Mouse (Mus musculus) Muller cell, postnatal 12 days (primary cell): Measurements from ENCODE around the gene Ercc2.

Experiments used
- DNase-seq: peaks from one replicate; pipeline ENCODE4 v3.0.0-alpha.2; 2015; ENCODE audit errors: inconsistent ontology term

Ercc2 gene

GRCm38 (mm10) chr7:19359892-19360641 is 21.7 kb upstream of the Ercc2 start:
- DNase-seq = peak; percentile 96

DNA sequence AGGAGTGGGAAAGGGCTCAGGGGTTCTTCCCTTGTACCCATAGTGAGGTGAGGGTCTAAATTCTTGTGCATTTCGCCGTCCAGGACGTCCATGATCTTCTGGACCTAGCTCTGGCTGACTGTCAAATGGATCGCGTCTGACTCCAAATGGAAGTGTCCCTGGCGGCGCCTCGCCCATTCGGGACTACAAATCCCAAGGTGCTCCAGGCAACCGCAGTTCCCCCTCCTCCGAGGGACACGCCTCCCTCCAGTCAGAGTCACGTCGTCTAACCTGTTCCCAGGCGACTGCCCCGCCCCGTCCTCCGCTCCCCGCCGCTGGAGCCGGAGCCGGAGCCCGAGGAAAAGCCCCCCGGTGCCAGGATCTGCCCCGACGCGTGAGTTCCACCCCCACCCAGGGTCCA is 20.9 kb upstream of the Ercc2 start:
- peak; percentile 94 for DNase-seq

DNA sequence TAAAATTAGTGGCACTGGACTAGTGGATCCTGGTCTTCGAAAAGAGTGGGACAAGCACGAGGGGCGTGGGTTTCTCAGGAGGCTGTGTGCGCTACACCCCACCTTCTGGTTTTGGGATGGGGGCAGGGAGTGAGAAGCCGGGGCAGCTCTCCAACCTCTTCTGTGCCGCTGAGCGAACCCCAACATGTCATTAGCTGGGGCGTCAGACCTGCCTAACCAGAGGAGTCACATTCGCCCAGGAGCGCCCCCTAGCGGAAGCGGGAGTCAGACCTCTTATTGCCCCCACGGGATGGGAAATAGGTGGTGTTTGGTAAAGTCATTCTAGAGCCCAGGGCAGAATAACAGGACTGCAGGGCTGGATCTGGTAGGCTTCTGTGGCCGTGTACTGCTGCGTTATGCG is 20.1 kb upstream of the Ercc2 start:
- DNase-seq = peak; percentile 80

DNA sequence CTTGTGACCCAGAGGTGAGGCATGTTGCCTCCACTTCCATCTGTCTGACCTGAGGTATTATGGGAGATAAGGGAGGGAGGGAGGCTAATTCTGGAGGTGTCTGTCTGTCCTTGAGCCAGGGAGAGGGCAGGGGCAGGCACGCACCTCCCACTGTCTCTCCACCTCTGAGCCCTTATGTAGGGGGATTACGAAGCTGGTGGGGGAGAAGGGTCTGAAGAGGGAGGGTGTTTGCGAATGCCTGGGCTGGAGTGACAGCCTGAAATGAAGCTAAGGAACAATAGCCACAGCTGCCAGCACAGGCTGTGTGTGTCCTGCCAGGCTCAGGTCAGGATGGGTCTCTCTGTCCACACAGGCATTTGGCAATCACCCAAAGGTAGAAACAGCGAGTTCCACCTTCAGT is 19.5 kb upstream of the Ercc2 start:
- peak; percentile 6 for DNase-seq

GRCm38 (mm10) chr7:19363881-19364280 is 17.9 kb upstream of the Ercc2 start:
- peak; percentile 80 for DNase-seq

- no peak for DNase-seq
These were observed 16.4 kb upstream of the Ercc2 start for GRCm38 (mm10) chr7:19365376-19365775.

DNA sequence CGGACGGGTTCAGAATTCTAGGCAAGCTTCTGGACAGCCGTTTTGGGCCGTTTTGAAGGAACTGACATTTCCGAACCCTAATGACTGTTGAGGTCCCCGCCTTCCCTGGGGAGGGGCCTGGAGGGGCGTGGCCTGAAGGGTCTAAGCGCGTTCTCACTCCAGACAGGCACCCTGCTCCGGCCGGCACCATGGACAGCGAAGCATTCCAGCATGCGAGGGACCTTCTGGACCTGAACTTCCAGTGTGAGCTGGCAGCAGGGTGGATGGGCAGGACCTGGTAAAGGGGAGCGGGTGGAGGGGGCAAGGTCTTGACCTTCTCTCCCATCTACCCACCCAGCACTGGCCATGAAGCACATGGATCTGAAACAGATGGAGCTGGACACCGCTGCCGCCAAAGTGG is 13.4 kb upstream of the Ercc2 start:
- peak; percentile 78 for DNase-seq

DNA sequence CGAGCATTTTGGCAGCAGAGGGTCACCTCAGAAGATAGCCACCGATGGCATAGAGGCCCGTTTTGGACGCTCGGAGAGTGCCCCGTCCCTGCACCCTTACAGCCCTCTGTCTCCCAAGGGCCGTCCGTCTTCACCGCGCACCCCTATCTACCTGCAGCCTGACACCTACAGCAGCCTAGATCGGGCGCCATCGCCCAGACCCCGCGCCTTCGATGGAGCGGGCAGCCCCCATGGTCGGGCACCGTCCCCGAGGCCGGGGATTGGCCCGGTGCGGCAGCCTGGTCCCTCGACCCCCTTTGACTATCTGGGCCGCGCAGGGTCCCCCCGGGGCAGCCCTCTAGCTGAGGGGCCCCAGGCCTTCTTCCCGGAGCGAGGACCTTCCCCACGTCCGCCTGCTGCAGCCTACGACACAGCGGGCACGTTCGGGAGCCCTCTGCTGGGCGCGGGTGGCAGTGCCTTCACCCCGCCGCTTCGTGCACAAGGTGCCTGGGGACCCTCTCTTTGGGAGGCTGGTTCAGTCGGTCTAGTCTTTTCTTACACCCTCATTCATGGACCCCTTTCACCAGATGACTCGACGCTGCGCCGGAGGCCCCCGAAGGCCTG is 11.9 kb upstream of the Ercc2 start:
- peak; percentile 30 for DNase-seq

DNA sequence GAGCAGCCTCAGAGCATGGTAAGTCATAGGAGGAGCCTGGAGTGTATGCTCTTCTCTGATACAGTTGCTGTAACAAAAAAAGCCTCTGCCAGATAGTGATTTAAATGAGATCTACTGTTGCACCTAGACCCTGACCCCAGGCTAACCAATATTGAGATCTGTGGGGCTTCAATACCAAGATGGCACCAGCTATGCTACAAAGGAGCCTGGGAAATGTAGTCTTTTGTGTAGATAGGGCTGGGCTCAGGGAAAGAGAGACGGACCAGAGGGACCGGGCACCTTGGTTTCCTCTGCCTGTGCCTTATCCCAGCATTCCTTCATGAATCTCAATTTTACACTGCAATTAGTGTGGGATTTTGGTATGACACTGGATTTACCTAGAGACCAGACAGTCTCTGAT is 8.4 kb upstream of the Ercc2 start:
- no peak for DNase-seq

- no peak for DNase-seq
These were observed 6.4 kb upstream of the Ercc2 start for GRCm38 (mm10) chr7:19375368-19375767.

DNA sequence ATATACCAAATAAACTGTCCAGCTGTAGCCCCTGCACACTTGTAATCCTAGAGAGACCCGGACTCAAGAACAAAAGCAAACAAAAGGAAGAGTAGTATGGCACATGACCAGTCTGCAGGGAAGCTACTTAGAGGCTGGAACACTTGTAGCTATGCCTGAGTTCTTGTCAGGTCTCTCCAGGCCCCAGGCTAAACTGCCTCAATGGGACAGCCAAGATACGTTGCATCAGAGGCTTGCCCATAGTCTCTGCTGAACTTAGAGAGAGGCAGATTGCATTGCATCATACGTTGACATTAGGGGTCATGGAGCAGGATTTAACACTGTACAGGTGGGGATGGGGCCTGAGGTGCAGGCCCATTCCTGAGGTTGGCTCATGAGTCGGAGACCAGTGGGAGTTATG is 5.8 kb upstream of the Ercc2 start:
- DNase-seq = no peak

DNA sequence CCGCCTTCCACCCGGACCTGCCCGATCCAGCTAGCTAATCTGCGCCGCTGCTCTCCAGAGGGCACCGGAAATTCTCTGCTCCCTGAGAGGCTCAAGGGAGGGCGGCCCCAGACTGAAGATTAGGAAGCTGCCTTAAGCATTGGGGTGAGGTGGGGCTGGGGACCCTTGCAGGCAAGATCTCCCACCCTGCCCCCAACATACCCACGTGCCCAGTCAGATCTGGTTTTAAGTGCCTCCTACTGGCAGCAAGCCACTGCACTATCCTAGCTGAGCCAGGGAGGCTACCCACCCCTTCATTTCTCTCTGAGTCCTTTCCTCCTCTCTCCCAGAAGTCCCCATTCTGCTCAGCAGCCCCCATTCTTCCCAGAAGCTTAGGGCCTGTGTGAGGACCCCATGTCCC is 3.8 kb upstream of the Ercc2 start:
- DNase-seq = no peak

DNA sequence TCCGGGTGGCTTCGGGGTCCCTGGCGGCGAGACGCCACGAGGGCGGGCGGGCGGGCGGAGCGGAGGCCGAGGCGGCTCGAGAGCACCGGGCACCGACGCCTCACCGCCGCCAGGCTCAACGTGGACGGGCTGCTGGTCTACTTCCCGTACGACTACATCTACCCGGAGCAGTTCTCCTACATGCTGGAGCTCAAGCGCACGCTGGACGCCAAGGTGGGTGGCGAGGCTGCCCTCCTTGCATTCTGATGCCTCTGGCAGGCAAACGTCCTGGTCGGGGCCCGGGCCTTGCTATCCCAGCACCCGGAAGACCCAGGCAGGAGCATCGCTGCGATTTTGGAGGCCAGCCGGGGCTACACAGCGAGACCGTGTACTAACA is 344 bp downstream of the Ercc2 start:
- no peak for DNase-seq

- DNase-seq = no peak
These were observed 1.9 kb downstream of the Ercc2 start for GRCm38 (mm10) chr7:19383708-19384107.

DNA sequence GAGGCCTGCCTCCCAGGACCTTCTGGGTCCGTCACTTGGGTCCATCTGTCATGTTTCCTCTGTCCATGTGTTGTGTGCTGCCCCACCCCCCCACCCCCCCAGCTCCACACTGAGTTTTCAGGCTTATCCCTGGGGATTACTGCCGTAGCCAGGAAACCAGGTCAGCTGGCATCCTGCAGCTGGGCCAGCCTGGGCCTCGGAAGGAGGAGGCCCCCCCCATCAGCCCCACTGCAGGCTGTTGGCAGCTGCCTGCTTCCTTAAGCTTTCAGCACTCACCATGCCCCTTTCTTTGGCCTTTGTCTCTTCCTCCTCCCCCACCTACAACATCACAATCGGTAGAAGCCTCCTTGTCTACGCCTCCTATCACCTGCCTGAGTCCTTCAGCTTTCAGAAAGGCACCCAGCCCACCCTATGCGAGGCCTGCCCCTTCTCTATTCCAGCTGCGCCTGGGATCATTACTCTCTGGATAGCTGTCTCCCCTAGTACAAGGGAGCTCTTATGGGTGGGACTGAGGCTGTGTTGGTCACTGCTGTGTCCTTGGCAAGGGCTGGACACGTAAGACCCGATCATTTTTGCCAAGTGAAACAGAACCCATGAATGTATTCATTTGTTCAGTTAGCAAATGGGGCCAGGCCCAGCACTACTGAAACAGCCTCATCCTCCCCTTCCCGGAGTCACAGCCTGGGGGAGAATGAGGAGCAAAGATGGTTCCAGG is 7.0 kb downstream of the Ercc2 start:
- DNase-seq = no peak

- DNase-seq = no peak
These were observed 12.7 kb downstream of the Ercc2 start for GRCm38 (mm10) chr7:19394484-19394883.

GRCm38 (mm10) chr7:19399496-19400280 is 17.9 kb downstream of the Ercc2 start:
- peak; percentile 91 for DNase-seq

DNA sequence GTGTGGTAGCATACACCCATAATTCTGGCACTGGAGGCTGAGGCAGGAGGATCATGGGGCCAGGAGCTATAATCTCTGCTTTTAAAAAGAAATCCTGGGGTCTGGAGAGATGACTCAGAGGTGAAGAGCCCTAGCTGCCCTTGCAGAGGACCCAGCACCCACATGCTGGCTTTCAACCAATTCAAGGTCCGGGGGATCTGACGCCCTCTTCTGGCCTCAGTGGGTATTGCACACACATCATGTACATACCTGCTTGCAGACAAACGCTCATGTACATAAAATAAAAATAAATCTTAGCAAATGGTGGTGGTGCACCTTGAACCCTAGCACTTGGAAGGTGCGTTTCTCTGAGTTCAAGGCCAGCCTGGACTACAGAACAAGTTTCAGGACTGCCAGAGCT is 19.1 kb downstream of the Ercc2 start:
- DNase-seq = no peak

GRCm38 (mm10) chr7:19402535-19403112 is 20.8 kb downstream of the Ercc2 start:
- DNase-seq = no peak

DNA sequence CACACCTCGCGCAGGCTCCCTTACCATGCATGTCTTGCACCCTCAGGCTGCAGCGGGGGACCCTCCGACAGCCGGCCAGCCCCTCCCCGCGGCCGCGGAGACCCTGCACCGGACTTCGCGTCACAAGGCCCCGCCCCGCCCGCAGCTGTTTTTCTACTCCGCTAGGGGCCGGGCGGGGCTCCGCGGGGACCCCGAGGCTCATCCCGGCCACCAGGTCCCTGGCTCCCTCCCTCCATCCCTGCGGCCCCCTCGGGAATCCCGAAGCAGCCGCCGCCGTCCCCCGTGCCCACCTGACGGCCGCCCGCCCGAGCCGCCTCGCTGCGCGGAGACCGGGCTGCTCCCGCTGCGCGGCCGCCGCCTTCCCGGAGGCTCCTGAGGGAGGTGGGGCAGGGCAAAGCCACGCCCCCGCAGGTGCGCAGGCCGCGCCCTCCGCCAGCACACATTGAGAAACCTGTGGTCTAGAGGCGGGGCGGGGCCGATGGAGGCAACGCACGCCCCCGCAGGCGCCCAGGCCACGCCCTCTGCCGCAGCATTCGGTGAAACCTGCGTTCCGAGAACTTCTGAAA is 22.0 kb downstream of the Ercc2 start, which contains the start of gene Klc3:
Klc3 (minus strand) TSS at position 374 of the 566 bp plus-strand sequence.
- peak; percentile 50 for DNase-seq

GRCm38 (mm10) chr7:19404476-19404875 is 22.7 kb downstream of the Ercc2 start, which contains the start of gene Ckm:
Gene Ckm (plus strand): TSS chr7:19404776.
- DNase-seq = no peak
